Mouse (Mus musculus): ENCODE data around the gene Erp27.
"Not testable (repeated sequence)": the region's sequence is repeated elsewhere in the genome, so short reads cannot be mapped to it uniquely, and the experiment has no call there.

The Erp27 gene

DNA sequence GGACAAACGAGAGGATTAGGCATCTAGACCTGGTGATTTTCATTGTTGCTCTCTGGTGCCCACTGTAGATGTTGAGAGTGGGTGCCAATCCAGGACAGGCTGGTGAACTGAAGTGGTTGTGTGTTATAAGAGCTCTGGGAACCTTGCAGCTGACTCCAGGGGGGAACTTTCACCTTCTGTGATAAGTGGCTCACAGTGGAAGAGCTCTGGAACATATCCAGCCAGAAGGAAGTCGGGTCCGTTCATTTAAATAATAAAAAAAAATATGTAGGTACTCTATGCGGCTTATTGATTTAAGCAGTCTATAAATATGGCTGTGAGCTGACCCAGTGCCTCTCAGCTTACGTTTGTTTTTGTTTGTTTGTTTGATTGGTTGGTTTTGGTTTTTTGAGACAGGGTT, at the start of gene Erp27:
Gene Erp27, minus strand, starts transcription at position 101 of the 400 bp plus-strand sequence.
- DNase-seq: no peak

DNA sequence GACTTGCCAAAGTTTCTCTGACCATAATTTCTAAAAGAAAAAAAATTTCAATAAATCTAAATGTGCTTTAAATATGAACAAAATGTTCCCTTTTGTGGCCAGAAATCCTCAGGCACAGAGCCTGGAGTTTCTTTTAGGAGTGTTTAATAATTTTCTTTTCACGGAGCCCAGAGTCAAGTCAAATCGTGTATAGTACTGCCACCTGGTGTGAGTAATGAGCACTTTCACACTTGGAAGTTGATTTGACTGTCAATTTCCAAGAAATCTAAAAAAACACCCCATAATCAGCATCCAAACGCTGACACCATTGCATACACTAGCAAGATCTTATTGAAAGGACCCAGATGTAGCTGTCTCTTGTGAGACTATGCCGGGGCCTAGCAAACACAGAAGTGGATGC, 46.9 kb upstream of the Erp27 start:
- not testable (repeated sequence) for DNase-seq

DNA sequence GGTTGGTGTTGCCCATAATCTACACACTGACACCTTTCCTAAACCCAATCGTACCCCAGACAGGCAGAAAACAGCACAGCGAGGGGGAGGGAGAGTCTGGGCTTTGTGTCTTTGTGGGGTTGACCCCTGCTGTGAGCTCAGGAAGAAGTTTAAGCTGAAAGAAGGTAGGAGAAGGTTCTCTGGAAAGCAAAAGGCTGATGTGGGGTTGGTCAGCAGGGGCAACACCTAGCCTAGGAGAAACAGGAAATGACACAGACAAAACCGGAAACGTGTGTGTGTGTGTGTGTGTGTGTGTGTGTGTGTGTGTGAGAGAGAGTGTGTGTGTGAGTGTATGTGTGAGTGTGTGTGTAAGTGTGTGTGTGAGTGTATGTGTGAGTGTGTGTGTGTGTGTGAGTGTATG, 45.5 kb upstream of the Erp27 start:
- DNase-seq: no peak

DNA sequence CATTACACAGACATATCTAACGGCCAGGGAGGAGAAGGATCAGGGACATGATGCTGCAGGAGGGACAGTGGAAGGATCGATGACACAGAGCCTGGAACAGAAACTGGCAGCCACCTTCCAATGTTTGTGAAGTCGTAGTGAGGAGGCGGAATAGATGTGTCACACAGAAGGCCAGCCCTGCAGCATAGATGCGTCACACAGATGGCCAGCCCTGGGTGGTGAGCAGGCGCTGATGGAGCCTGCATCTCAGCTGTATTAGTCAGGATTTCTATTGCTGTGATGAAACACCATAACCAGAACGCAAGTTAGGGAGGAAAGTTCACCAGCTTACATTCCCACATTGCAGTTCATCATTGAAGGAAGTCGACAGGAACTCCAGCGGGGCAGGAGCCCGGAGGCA, 43.9 kb upstream of the Erp27 start:
- DNase-seq: no peak

DNA sequence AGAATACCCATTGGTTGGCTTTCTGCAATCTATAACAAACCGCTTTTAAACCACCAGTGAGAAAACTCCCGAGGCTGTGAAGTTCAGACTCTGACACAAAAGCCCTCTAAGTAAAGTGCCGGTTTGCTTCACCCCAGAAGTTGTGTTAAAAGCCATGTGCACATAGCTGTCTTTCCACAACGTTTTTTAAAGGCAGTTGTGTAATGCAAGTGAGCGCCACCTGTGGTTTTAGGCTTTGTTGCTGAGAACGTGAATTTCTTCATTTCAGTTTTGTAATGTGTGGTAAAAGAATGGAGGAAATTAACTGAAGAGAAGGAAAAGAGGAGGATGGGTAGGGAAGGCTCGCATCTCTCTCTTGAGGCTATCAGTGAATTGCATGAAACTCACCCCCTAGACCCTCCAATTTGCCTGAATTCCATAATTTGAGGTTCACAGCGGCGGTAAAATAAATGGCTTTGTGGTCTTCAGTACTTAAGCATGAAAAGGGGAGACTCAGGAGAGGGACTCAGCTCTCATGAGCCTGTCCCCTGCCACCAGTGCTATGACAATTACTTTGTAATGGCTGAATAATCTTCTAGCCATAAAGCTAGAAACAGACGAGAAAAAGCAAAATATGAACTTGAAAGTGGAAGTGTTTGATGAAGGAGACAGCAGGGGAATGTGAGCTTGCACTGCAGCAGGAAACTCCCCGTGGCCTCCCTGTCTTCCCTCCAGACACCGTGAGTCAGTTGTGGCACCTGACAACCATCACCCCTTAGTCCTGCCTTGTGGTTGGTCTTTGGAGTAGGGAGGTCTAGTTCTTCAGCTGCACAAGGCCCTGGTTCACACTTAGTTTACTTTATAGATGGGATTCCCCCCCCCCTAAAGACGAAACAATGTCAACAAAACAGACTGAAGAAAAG, 42.9 kb upstream of the Erp27 start:
- DNase-seq: no peak

DNA sequence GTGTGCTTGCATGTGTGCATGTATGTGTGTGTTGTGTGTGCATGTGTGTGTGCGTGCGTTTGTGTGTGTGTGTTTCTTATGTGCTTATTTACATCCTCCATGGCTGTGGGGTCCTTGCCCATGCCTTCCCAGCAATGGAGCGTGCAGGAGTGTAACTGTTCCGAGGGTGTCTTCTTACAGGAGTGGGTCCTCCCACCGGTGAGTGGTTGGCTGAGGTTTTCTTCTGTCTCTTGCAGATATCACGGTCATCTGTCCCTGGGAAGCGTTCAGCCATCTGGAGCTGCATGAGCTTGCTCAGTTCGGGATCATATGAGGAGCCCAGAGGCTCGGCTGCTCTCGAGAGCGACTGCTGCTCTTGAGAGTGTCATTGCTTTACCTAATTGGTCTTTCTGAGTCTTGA, 41.0 kb upstream of the Erp27 start:
- DNase-seq: no peak

DNA sequence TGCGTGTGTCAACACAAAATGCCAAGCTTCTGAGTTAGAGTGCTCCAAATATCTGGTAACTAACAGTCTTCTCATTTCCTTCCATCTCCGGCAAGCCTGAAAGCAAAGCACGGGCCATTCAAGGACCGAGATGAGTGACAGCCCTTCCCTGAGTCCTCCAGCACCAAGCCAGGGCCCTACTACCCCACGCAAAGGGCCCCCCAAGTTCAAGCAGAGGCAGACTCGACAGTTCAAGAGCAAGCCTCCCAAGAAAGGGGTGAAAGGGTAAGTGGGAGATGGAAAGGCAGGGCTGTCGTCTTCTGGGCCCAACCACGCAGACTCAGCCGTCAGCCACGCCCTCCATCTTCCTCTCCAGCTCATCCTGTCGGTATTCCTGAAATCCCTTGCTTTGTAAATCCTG, 37.2 kb upstream of the Erp27 start:
- no peak for DNase-seq

DNA sequence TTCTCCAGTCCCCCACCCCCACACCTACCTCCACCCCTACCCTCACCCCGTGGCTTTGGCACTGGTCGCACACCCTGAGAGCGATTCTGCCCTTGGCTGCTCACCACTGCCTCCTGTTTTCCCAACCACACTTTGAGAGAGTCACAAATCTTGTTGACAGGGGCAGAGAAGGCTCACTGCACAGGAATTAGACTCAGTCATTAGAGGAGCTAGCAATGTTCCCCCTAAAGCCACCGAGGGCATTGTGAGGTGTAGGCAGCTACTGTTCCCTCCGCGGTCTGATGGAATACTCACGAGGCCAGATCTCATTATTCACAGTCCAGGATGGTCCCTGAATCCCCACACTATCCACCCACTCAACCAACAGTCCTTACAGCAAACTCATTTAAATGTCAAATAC, 35.1 kb upstream of the Erp27 start:
- DNase-seq: no peak

DNA sequence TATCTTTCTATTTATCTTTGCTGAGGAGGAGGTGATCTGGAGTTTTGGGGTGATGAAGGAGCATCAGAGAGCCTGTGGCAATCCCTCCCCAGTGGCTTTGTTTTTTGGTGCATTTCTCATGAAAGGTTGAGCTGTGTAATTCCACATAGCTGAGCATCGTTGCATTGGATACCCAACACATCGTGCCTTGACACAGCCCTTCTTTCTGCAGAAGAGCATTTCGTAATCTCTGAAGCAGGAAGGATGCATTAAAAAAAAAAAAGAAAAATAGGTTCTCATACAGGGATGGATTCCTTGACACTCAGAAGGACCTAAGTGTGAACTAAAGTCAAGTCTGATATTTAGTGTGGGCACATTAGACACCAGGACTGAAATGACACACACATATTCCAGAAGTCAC, 33.3 kb upstream of the Erp27 start:
- no peak for DNase-seq

DNA sequence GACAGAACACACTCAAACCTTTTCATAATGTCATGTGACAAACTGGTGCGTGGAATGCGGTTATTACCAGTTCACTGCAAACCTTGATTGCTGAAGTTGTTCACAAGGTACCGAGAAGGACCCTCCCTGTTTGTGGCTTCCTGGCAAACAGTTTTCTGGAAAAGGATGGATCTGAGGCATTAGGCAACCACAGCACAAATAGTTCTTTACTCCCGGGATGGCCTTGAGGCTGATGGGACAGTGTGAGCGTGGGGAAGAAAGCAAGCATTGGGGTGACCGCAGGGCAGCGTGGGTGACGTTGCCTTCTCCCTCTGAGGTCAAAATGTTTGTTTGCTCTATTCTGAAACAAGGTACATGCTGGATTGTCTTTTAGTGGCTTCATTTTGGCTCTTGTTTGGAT, 32.7 kb upstream of the Erp27 start:
- no peak for DNase-seq

DNA sequence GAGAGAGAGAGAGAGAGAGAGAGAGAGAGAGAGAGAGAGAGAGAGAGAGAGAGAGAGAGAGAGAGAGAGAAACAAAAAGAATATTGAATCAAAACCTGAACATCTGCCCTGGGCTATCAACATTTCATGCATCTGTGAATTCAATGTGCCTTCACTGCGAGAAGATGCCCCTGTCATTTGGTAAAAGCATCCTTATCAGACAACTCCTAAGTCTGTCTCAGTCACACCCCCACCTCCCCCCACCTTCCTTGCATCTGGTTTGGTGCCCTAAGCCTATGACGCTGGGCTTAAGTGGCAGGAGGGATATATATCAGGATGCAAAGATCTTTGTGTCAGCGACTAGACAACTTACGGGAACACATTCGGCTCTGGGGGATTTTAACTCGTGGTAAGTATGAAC, 32.2 kb upstream of the Erp27 start:
- DNase-seq: no peak

DNA sequence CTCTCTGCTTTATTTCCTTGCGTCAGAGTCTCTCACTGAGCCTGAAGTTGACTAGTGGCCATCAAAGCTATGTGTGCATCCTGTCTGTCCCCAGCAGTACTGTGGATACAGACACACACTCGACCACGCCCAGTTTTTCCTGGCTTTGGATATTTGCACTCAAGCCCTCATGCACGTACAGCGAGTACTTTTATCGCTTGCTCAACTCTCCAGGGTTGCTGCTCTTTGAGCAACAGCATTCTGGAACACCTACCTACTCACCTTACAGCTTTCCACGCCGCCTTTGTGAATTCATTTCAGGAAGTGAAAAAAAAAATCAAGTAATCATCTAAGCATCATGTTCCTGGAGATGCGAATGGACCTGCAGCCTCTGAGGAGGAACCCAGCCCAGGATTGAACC, 30.9 kb upstream of the Erp27 start:
- no peak for DNase-seq

DNA sequence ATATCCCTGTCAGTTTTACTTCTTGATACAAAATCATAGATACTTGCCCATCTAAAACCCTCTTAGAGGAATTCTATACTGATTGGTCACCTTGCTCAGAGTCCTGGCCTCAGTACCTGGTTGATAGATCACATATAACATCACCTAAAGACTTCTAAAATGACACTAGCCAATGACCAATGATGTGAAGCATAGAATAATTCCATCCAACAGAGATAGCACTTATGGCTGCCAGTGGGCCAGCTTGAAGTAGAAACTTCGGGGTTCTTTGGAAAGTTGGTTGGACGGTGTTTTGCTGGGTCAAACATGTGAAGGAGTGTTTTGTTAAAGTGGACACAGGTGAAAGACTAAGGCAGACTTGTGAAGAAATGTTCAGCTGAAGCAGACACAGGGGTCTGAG, 28.2 kb upstream of the Erp27 start:
- DNase-seq: no peak

DNA sequence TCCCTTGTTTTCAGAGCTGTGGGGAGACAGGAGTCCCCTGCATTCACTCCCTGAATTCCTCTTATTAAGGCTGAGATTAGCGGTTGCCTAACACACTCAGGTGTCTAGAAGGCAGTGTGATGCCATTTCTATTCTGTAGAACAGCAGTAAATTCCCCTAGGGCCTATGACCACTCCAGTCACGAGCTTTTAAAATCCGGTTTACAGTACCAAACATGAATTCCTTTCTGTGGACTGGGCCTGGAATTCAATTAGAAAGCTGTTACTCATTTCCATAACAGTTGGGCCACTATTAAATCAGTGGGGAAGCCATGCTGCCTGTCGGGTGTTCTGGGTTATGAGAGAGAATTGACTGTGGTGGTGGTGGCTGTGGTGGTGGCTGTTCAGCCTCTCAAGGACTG, 25.7 kb upstream of the Erp27 start:
- no peak for DNase-seq

DNA sequence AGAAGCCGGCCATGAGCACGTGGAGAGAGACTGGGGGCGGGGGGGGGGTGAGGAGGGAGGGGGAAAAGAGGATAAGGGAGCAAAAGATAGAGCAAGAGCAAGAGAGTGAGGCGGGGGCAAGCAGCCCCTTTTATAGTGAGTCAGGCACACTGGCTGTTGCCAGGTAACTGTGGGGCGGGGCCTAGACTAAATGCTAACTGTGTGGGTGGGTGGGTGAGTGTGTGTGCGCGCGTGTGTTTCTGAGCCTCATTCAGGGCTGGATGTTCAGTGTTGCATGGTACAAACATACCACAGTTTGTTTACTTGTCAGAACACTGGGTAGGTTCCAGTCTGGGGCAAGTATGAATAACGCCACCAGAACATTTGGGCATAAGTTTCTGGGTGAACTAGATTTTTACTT, 25.0 kb upstream of the Erp27 start:
- DNase-seq: no peak

DNA sequence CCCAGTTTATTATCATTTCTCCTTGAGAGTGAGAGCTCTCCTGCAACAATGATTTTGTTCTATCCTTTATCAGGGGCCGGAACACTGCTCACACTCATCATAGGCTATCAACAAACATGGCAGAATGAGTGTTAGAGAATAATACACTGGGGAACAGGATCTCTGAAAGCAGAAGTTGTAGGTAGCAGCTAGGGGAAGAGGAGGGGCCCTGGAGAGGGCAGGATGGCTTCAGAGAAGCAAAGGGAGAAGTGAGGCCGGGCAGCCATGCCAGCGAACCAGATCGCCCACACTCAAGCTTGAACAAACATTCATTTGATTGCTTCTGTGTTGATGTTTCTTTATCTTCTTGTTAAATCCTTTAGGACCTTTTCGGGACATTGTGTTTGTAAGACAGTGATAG, 24.3 kb upstream of the Erp27 start:
- no peak for DNase-seq

DNA sequence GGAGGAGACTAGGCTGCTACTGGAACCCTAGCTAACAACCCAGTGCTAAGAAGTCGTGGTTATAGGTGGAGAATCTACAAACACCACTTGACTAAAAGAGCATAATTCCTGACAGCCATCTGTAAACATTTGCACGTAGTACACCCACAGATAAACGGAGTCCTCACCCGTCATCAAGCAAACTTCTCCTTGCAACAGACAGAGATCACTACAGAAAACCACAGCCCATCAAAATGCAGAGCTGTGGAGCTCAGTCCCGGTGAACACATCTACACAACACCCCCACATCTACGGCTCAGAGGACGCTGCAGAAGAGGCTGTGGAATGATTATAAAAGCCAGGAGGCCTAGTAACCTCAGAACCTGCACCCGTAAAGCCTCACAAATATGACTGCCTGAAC, 22.5 kb upstream of the Erp27 start:
- DNase-seq: no peak

DNA sequence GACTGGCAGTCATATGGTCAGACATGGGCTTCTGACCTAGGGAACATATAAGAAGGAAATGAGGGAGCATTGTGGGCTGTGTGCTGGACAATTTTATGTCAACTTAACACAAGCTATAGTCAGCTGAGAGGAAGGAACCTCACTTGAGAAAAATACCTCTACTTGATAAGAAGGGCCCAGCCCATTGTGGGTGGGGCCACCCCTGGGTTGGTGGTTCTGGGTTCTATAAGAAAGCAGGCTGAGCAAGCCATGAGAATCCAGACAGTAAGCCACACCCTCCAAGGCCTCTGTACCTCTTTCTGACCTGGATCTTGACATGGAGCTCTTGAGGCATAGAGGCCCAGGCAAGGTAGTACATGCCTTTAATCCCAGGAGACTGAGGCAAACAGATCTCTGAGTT, 21.4 kb upstream of the Erp27 start:
- no peak for DNase-seq

DNA sequence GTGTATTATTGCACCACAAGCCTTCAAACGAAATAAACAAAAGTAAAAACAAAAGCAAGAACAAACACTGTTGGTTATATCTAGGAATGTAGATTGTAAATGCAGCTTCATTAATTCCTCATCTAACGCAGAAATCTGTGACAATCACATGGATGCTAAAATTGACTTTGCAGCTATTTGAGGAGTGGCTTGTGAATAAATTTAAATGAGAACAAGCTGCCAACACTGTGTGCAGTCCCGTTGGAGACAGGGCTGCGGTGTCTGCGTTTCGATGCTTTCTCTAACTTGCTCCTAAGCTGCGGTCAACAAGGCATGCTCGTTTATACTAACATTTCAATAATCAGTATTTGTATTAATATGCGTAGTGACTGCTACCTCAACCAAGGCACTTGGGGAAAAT, 20.3 kb upstream of the Erp27 start:
- no peak for DNase-seq

DNA sequence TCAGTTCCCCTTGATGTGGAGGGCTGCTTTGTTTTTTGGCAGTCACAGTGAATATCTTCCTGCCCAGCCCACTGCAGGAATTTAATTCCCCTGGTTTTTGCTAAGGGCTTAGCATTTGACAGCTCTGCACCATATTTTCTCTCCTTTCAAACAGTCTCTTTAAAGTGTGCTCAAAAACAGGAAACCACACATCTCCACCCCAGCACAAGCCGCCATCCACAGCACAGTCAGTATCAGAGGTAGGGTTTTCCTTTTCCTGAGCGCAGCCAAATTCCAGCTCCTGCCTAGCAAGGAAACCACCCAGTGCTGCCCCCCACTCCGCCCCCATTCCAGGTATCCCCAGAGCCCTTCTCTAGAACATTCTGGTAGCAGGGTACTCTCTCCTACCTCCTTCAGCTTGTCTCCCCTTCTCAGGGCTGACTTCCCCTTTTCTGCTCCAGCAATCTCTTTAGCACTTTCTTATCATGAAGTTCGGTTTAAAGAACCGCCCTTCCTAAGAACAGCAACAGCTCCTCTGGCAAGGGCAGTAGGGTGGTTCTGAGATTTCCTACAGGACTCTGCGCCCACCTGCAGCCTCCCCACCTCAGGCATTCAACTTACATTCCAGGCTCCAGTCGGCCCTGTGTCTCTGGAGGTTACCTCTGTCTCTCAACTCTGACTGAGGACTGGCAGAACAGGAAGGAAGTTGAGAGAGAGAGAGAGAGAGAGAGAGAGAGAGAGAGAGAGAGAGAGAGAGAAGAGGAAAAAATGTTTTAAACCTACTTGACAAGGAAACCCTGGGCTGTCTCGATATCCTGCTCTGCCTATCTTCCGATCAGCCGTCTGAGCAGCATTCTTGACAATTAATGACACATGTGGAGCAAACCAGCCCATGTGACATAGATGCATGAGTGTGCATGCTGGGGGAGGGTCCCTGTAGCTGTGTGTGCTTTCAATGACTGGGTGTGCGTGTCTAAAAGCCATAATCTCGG, 19.4 kb upstream of the Erp27 start, which contains the start of gene Arhgdib:
Gene Arhgdib, minus strand, starts transcription at position 849 of the 971 bp plus-strand sequence.
- no peak for DNase-seq

DNA sequence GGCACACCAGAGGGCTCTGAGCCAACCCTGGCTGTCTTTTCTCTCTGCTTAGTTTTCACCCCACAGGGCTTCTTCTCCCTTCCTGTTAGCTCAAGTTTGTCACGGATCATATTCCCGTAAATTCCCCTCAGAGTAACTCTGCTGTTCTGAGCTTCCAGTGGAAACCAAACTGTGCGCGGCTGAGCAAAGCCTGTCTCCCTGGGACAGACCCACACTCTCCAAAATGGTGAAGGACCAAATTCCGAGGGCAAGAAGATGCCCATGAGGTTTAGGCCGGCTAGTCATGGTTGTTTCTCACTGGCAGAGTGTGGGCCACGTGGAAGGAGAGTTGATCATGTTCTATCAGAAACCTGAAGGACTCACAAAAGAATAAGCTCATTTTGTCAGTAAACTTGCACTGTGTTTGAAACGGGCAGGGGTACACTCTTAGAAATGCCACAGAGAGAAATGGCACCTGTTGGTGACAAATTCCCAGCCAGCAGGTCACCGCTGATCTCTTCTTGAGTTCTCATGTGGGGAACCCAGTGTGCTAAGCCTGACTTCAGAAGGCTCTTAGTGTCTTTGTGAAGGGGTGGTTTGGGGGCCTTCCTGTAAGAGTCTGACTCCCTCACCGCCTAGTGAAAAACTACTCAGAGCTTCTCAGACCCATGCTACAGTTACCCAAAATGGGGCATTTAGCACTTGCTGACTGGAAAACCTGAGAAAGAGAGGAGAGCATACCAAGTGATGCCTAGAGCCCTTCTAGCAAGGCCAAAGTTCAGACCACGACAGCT, 18.4 kb upstream of the Erp27 start:
- no peak for DNase-seq

DNA sequence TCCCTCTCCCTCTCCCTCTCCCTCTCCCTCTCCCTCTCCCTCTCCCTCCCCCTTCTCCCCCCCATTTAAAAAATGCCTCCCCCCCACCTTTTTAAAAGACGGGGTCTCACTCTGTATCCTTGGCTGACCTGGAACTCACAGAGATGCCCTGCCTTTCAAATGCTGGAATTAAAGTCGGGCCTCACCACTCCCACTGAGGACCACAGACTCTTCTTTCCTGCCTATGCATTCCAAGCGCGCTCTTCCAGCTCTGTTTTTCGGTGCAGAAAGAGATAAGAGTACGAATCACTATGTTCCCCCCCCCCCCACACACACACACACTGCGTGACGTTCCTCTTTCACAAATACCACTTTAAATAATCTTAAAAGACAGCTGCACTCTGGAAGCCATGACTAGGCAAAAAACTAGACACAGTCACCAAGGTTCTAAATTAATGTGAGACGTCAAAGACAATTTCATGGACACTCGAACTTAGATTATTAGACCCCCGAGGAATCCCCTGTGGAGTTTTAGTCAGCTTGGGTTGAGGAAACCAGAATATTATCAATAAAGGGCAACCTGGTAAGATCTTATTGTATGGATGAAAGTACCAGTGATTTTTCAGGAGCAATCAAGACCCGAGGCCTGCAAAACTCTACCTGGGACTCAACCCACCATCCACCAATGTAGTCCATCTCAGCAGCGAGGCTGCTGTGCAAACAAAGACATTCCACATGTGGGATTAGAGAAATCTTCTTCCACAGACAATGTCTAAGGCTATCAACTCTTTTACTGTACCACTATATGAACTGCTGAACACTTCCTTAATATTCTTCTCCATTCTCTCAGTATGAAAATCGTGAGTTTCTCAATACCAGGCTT, 17.6 kb upstream of the Erp27 start:
- DNase-seq: no peak
